ENCODE assay signal across 12 mouse cellular contexts in the genomic region with DNA sequence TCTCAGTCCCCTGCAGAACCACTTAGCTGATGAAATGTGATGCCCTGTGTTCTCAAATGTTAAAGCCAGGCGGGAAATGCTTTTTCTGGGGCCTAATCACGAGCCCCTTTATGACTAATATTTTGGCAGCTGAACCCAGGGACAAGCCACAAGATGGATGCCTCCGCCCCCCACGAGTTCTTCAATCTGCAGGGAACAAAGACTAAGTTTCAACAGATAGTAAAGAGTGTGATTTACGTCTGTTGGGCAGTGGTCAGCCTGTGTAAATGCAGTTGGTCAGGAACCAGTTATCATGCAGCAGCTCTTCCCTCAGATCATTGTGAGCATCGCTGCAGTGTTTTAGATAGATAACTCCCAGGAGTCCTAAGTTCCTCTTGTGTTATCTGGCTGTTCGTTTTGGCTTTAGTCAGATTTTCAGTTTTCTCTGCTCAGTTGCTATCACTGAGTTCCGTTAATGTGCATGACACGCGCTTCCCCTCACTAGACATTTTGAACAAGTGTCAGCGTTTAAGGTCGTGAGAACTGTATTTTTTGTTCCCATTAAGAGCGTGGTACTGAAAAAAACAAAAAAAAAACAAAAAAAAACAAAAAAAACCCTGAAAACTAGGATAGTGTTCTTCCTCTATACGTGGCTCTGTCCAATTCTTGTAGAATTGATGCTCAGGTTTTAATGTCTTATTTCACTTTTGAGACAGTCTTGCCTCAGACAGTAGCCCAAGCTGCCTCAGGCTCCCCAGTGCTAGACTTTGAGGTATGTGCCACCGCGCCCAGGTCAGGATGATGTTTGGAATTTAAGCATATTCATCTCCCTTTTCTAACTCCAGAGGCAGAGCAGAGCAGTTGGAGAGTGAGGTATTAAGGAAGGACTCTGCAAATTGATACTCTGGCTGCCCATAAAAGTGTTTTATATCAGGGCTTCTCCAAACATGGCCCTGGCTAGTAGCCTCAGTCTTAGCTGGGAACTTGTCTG. TPM values are rescaled to one million over a fixed set of nuclear protein-coding genes. Genes with fewer than 3 reads are reported as not detected.
A peak's percentile ranks its signal among the peaks of the same experiment; 100 is the strongest.
DNase-seq lines count a peak whose midpoint lies in the region; ATAC-seq and TF ChIP-seq lines count a peak whose summit lies in the region.
"Had no signal": no experiment of that assay in that cellular context is flagged by ENCODE, and none has a peak within 500 bp of the region (broad histone marks: within the 10 kb centered on the region; RNA-seq: fewer than 3 reads in every experiment).

No protein-coding gene starts in this region.

- 0 out of 2 replicates have a peak, but pooled peaks have one; percentile 40 for ATAC-seq in kidney, embryonic 16.5 days (ENCODE audit: low FRiP score, low TSS enrichment)
- ATAC-seq in liver, postnatal 0 days, result 0 out of 2 replicates have a peak, but pooled peaks have one; percentile 20
- no peak for ATAC-seq in hindbrain, embryonic 11.5 days (ENCODE audit: low FRiP score)
- no peak for ATAC-seq in forebrain, embryonic 13.5 days
- no peak for ATAC-seq in frontal cortex, adult (ENCODE audit: low TSS enrichment)

- TF ChIP-seq EP300 in liver, postnatal 0 days (IDR thresholded peaks at IDR 0.05; ENCODE audit: low read depth), result peak; percentile 76

- H3K27ac ChIP-seq in kidney, embryonic 16.5 days (ENCODE audit: low read length), result peak overlapping the region; percentile 16
- no peak overlapping the region for H3K27ac ChIP-seq in liver, postnatal 0 days (ENCODE audit: low read depth)
- H3K27ac ChIP-seq in hindbrain, embryonic 11.5 days (ENCODE audit: low read depth, low read length), result no peak overlapping the region
- H3K27ac ChIP-seq in forebrain, embryonic 13.5 days, result no peak overlapping the region
- H3K27ac ChIP-seq: hindbrain, embryonic 14.5 days; limb, embryonic 15.5 days had no signal

- peaks cover 17% of the 10 kb centered on the region for H3K4me1 ChIP-seq in kidney, embryonic 16.5 days (ENCODE audit: insufficient read depth, low read length)
- peaks cover 15% of the 10 kb centered on the region for H3K4me1 ChIP-seq in liver, postnatal 0 days (ENCODE audit: insufficient read depth)
- no peaks in the 10 kb centered on the region for H3K4me1 ChIP-seq in hindbrain, embryonic 11.5 days (replicated peaks; ENCODE audit: control insufficient read depth, insufficient read depth, low read length)
- H3K4me1 ChIP-seq in forebrain, embryonic 13.5 days, result no peaks in the 10 kb centered on the region

- WGBS in kidney, embryonic 16.5 days, result 26% methylated on average over 16 of the region's 16 CpGs
- WGBS in liver, postnatal 0 days (ENCODE audit: insufficient replicate concordance), result 32% methylated on average over 16 of the region's 16 CpGs
- WGBS in hindbrain, embryonic 11.5 days, result 72% methylated on average over 16 of the region's 16 CpGs
- 83% methylated on average over 16 of the region's 16 CpGs for WGBS in forebrain, embryonic 13.5 days

- no peaks in the 10 kb centered on the region for H3K36me3 ChIP-seq in kidney, embryonic 16.5 days (ENCODE audit: insufficient read depth, low read length)
- H3K36me3 ChIP-seq in liver, postnatal 0 days (replicated peaks; ENCODE audit: insufficient read depth, low read length), result no peaks in the 10 kb centered on the region
- no peaks in the 10 kb centered on the region for H3K36me3 ChIP-seq in hindbrain, embryonic 11.5 days (ENCODE audit: control insufficient read depth, insufficient read depth, low read length)
- no peaks in the 10 kb centered on the region; the same call in 1 of the 2 replicates for H3K36me3 ChIP-seq in forebrain, embryonic 13.5 days (ENCODE audit: poor library complexity, severe bottlenecking)
- H3K36me3 ChIP-seq: limb, embryonic 15.5 days had no signal

- TF ChIP-seq CTCF in liver, postnatal 0 days (IDR thresholded peaks at IDR 0.05; ENCODE audit: low read depth), result no peak

- no peaks in the 10 kb centered on the region for H3K27me3 ChIP-seq in kidney, embryonic 16.5 days (ENCODE audit: insufficient read depth, low read length)
- no peaks in the 10 kb centered on the region for H3K27me3 ChIP-seq in liver, postnatal 0 days (ENCODE audit: insufficient read depth, low read length)
- no peaks in the 10 kb centered on the region for H3K27me3 ChIP-seq in hindbrain, embryonic 11.5 days (ENCODE audit: control insufficient read depth, insufficient read depth, low read length)
- no peaks in the 10 kb centered on the region for H3K27me3 ChIP-seq in forebrain, embryonic 13.5 days
- H3K27me3 ChIP-seq: limb, embryonic 15.5 days had no signal

- H3K9me3 ChIP-seq in kidney, embryonic 16.5 days (ENCODE audit: low read length), result no peaks in the 10 kb centered on the region
- H3K9me3 ChIP-seq in liver, postnatal 0 days (ENCODE audit: low read length), result no peaks in the 10 kb centered on the region
- no peaks in the 10 kb centered on the region for H3K9me3 ChIP-seq in hindbrain, embryonic 11.5 days (ENCODE audit: control insufficient read depth, low read length)
- H3K9me3 ChIP-seq in forebrain, embryonic 13.5 days (replicated peaks), result no peaks in the 10 kb centered on the region
- H3K9me3 ChIP-seq: limb, embryonic 15.5 days had no signal

- DNase-seq in kidney, adult 18-20 months, result no peak
- DNase-seq in Muller cell, postnatal 12 days (ENCODE audit: inconsistent ontology term), result peak; percentile 56
- DNase-seq in fibroblast of lung, adult 2 months (ENCODE audit: low read depth), result peak; percentile 29
- no peak for DNase-seq in liver, postnatal 0 days
- DNase-seq in hindbrain, embryonic 11.5 days (ENCODE audit: low spot score), result no peak
- DNase-seq: cerebellum, adult 11 months; midbrain, embryonic 14.5 days had no signal

- no peak overlapping the region for H3K9ac ChIP-seq in kidney, embryonic 16.5 days (replicated peaks; ENCODE audit: low read length)
- no peak overlapping the region for H3K9ac ChIP-seq in liver, postnatal 0 days (replicated peaks)
- no peak overlapping the region for H3K9ac ChIP-seq in hindbrain, embryonic 11.5 days (ENCODE audit: low read depth, low read length)
- no peak overlapping the region for H3K9ac ChIP-seq in forebrain, embryonic 13.5 days
- H3K9ac ChIP-seq: hindbrain, embryonic 14.5 days; limb, embryonic 15.5 days had no signal

- no peak overlapping the region for H3K4me3 ChIP-seq in kidney, embryonic 16.5 days (ENCODE audit: low read length)
- H3K4me3 ChIP-seq in liver, postnatal 0 days (ENCODE audit: low read depth, low read length), result no peak overlapping the region
- no peak overlapping the region for H3K4me3 ChIP-seq in hindbrain, embryonic 11.5 days (ENCODE audit: low read depth, low read length)
- no peak overlapping the region for H3K4me3 ChIP-seq in forebrain, embryonic 13.5 days
- H3K4me3 ChIP-seq: limb, embryonic 15.5 days had no signal

- H3K4me2 ChIP-seq in kidney, embryonic 16.5 days (replicated peaks; ENCODE audit: low read depth, low read length), result no peak overlapping the region
- H3K4me2 ChIP-seq in liver, postnatal 0 days (ENCODE audit: low read depth, low read length), result no peak overlapping the region
- H3K4me2 ChIP-seq in hindbrain, embryonic 11.5 days (replicated peaks; ENCODE audit: low read depth, low read length), result no peak overlapping the region
- no peak overlapping the region for H3K4me2 ChIP-seq in forebrain, embryonic 13.5 days
- H3K4me2 ChIP-seq: hindbrain, embryonic 14.5 days; limb, embryonic 15.5 days had no signal

RNA-seq across cellular contexts. Expression of a gene that starts 19.9 kb away (rescaled TPM):
- 8.6 and 9.7 TPM in 2 replicates for polyA plus RNA-seq in kidney, embryonic 16.5 days (2015; fragmentation: Nextera tagmentation; extraction: Ambion mirVana)
- 4.3 and 6.0 TPM in 2 replicates for polyA plus RNA-seq in liver, postnatal 0 days (2015; fragmentation: Nextera tagmentation; extraction: Ambion mirVana)
- polyA plus RNA-seq in hindbrain, embryonic 11.5 days (2014; fragmentation: Nextera tagmentation; extraction: Ambion mirVana), result 7.5 and 8.4 TPM in 2 replicates
- 2.6 and 2.9 TPM in 2 replicates for polyA plus RNA-seq in forebrain, embryonic 13.5 days (2015; fragmentation: Nextera tagmentation; extraction: Ambion mirVana)

RNA-seq across cellular contexts. Expression of a gene that starts 32.6 kb away (rescaled TPM):
- polyA plus RNA-seq in kidney, embryonic 16.5 days (2015; fragmentation: Nextera tagmentation; extraction: Ambion mirVana), result 77.9 and 83.0 TPM in 2 replicates
- 24.2 and 26.9 TPM in 2 replicates for polyA plus RNA-seq in liver, postnatal 0 days (2015; fragmentation: Nextera tagmentation; extraction: Ambion mirVana)
- polyA plus RNA-seq in hindbrain, embryonic 11.5 days (2014; fragmentation: Nextera tagmentation; extraction: Ambion mirVana), result 53.3 and 66.1 TPM in 2 replicates
- polyA plus RNA-seq in forebrain, embryonic 13.5 days (2015; fragmentation: Nextera tagmentation; extraction: Ambion mirVana), result 83.9 and 86.1 TPM in 2 replicates

Comparison
In these comparisons a context has a peak if more than half of its experiments do, and no peak if none do; other contexts are left out.
1. ATAC-seq: peak in kidney, embryonic 16.5 days (single experiment) and liver, postnatal 0 days (single experiment); none in hindbrain, embryonic 11.5 days (single experiment), forebrain, embryonic 13.5 days (single experiment) and frontal cortex, adult (single experiment).
2. DNase-seq: peak in Muller cell, postnatal 12 days (single experiment) and fibroblast of lung, adult 2 months (single experiment); none in kidney, adult 18-20 months (single experiment), liver, postnatal 0 days (single experiment) and hindbrain, embryonic 11.5 days (single experiment).